Mouse (Mus musculus): ENCODE results near the gene Tnni3k. TPM values are rescaled to one million over a fixed set of nuclear protein-coding genes. Genes with fewer than 3 reads are reported as not detected.

The Tnni3k gene
- not detected in 2 replicates for polyA plus RNA-seq (2016; fragmentation: Nextera tagmentation; extraction: Ambion mirVana)

DNA sequence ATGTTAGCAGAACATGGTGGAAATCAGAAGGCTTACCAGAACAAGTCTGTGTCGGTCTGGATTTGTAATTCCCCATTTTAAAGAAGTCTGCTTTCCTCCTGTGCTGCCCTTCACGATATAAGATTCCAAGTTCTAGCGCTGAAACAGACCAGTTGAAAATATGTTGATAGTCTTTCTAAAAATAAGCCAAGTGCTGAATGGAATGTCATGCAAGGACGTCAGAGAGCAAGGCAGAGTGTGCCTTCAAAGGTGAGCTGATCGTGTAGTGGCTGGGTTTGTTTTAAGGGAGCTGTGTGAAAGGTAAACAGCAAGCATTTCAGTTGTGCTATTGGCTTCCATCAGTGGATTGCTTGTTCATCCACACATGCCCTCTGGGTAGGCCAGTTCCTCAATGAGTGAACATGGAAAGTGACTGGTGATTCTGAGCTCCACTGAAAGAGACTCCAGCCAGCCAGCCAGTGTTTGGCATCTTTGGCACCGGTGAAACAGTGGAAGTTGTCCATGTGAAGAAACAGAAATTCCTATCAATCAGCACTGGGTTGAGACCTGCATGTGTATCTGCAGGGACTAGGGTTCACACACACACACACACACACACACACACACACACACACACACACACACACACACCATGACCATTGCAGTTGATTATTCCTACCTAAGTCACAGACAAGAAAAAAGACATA, at the start of gene Tnni3k:
Gene Tnni3k (minus strand): TSS at position 177 of the 686 bp plus-strand sequence.
- DNase-seq (ENCODE audit: low spot score) = no peak
- no peak within 1 kb of the TSS for H3K4me3 ChIP-seq
- WGBS = 75% methylated on average over 6 of the region's 6 CpGs
- H3K9me3 ChIP-seq = no peaks in the 10 kb centered on the region
- no peaks in the 10 kb centered on the region for H3K4me1 ChIP-seq
- H3K27me3 ChIP-seq (replicated peaks; ENCODE audit: low read depth, poor library complexity, severe bottlenecking) = no peaks in the 10 kb centered on the region
- H3K27ac ChIP-seq (replicated peaks) = no peak within 1 kb of the TSS
- H3K36me3 ChIP-seq (replicated peaks) = no peaks in the 10 kb centered on the region

DNA sequence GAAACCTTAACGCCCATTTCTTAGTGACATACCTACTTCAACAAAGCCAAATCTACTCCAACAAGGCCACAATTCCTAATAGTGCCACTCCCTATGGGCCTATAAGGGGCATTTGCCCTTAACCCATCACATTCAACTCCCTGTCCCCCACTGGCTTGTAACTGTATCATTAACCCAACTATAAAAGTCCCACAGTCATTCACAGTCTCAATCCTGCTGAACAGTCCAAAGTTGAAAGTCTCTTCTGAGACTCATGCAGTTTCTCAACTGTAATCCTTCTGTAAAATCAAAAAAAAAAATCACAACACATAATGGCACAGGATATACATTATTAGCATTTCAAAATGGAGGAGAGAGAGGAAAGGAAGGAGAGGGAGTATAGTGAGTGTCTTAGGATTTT, 44.1 kb upstream of the Tnni3k start:
- Histone ChIP-seq H3K9me3 (no peaks in the 10 kb centered on the region), H3K36me3 (replicated peaks) (no peaks in the 10 kb centered on the region), H3K4me1 (no peaks in the 10 kb centered on the region), H3K27ac (replicated peaks) (no peak overlapping the region), H3K4me3 (no peak overlapping the region), H3K27me3 (replicated peaks; ENCODE audit: low read depth, poor library complexity, severe bottlenecking) (no peaks in the 10 kb centered on the region)
- 82% methylated on average over 1 of the region's 1 CpGs for WGBS
- DNase-seq (ENCODE audit: low spot score) = no peak

DNA sequence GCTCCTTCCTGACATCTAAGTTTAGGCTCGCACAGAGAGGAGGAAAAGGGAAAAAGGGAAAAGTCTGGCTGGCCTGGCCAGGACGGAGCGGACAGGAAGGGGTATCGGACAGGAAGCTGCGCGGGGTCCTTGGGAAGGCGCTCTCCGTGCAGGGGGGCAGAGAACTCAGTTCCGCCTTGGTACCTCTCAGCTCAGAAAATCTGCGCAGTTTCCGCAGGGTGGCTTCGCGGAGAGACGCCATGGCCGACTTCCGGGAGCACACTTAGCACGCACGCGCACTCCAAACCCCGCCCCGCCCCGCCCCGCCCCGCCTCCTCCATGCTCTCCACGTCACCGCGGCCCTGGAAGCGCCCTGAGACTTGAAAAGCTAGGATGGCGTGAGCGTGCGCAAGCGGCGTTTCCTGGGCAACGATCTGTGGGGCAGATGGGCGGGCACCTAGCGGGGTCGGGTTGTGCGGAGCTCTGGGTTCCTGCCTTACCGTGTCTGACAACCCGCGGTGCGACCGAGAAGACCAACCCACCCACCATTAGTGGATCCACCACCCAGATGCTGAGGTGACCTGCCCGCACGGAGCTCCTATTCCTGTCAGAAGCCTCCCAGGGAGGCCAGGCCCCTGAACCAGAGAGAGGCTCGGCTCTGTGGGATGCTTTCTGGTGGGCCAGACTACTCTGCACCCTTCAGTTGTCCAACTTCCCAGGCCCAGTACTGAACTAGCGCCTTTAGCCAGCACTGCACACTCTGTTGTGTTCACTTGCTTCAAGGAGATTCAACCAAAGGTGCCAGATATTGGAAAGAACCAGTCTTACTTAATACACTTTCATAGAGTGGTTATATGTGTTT, 38.1 kb upstream of the Tnni3k start, which contains the start of the genes Fpgt and Lrriq3:
Gene Fpgt (minus strand): TSS at position 288 of the 841 bp plus-strand sequence.
Gene Lrriq3 (plus strand): TSS at position 319 of the 841 bp plus-strand sequence.
- Histone ChIP-seq H3K4me1 (peaks cover 12% of the 10 kb centered on the region), H3K36me3 (replicated peaks) (0 out of 2 replicates have a peak, but pooled peaks cover 5% of the 10 kb centered on the region), H3K27me3 (replicated peaks; ENCODE audit: low read depth, poor library complexity, severe bottlenecking) (no peaks in the 10 kb centered on the region), H3K4me3 (peak within 1 kb of the TSS; percentile 72), H3K27ac (replicated peaks) (peak within 1 kb of the TSS; percentile 91), H3K9me3 (no peaks in the 10 kb centered on the region)
- peak; percentile 98 for DNase-seq (ENCODE audit: low spot score)
- WGBS = under 1% methylated on average over 47 of the region's 47 CpGs

DNA sequence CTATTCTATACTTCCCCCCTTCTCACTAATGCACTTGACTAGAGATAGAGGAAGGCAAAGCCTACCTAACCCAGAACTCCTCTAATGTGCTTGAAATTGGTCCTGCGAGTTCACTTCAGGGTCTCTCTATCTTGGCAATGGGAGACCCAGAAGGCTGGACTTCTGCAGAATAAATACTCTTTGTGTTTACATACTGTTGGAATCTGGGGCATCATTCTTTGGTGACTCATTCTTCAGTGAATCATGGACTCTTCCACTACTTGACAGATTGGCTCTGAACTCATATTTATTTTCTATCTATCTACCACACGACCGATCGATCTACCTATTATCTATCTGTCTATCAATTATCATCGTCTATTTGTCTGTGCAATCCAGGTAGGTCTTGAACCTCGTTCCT, 36.9 kb upstream of the Tnni3k start:
- DNase-seq (ENCODE audit: low spot score) = no peak
- Histone ChIP-seq H3K36me3 (replicated peaks) (peaks cover 14% of the 10 kb centered on the region), H3K27me3 (replicated peaks; ENCODE audit: low read depth, poor library complexity, severe bottlenecking) (no peaks in the 10 kb centered on the region), H3K9me3 (no peaks in the 10 kb centered on the region), H3K27ac (replicated peaks) (no peak overlapping the region), H3K4me1 (peaks cover 12% of the 10 kb centered on the region), H3K4me3 (peak overlapping the region; percentile 72)
- WGBS = 92% methylated on average over 6 of the region's 6 CpGs

DNA sequence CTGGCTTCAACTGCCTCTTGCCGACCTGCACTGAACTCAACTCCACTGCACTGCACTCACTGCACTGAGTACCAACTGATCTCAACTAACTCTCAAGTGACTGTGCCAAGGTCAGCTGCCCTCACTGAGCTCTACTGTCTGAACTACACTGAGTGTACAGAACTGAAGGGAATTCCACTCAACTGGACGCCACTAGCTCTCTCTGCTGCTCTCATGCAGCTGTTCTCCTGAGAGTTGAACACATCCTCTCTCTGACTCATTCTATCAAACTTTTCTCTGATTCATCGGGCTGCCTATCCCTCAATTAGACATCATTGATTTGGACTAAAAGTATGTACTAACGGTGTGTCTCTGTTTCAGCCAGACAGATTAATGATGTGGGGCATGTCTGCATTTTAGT, 22.7 kb upstream of the Tnni3k start:
- H3K36me3 ChIP-seq (replicated peaks) = no peaks in the 10 kb centered on the region
- H3K4me1 ChIP-seq = no peaks in the 10 kb centered on the region
- no peaks in the 10 kb centered on the region for H3K27me3 ChIP-seq (replicated peaks; ENCODE audit: low read depth, poor library complexity, severe bottlenecking)
- H3K27ac ChIP-seq (replicated peaks) = no peak overlapping the region
- 81% methylated on average over 4 of the region's 4 CpGs for WGBS
- no peaks in the 10 kb centered on the region for H3K9me3 ChIP-seq
- DNase-seq (ENCODE audit: low spot score) = no peak
- H3K4me3 ChIP-seq = no peak overlapping the region

DNA sequence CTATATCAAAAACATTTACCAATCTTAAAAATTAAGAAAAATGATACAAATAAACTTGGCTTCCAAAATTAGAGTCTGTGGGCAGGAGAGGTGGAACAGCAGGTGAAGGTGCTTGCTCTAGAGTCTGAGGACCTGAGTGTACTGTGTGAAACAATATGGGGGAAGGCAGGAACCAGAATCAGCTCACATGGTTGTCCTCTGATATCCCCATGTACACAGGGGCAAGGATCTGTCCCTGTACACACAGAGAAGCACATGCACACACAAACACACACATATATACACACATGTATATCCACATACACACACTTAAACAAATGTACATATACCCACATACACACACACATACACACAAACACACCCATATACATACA, 4.2 kb upstream of the Tnni3k start:
- Histone ChIP-seq H3K9me3 (no peaks in the 10 kb centered on the region), H3K4me3 (no peak overlapping the region), H3K27ac (replicated peaks) (no peak overlapping the region), H3K27me3 (replicated peaks; ENCODE audit: low read depth, poor library complexity, severe bottlenecking) (no peaks in the 10 kb centered on the region), H3K36me3 (replicated peaks) (no peaks in the 10 kb centered on the region), H3K4me1 (no peaks in the 10 kb centered on the region)
- DNase-seq (ENCODE audit: low spot score) = no peak

DNA sequence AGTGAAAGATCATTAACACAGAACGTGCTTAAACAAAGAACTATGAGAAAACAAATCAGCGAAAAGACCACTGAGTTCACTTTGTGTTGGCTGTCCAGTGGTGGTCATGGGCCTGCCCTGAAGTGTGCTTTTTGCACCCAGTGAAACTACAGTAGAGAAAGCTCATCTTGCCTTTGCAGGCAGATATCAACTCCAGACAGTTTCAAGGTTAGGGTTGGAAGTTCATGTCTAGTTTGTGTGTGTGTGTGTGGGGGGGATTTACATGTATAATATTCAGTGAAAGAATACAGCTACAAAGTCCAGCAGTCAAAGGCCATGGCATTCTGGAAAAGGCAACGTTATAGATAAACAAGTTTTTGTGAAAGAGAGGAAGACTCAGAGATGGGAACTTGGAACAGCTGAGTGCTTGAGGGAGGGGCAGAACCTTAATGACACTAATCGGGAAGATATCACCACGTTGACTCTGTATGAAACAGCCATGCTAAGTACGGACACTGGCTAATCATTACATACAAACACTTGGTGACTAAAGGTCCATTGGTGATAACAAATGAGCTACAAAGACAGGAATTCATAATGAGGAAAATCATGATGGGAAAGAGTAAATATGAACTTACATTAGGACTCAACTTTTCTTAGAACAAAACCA, 3.7 kb upstream of the Tnni3k start:
- 84% methylated on average over 6 of the region's 6 CpGs for WGBS
- DNase-seq (ENCODE audit: low spot score) = no peak
- H3K9me3 ChIP-seq = no peaks in the 10 kb centered on the region

DNA sequence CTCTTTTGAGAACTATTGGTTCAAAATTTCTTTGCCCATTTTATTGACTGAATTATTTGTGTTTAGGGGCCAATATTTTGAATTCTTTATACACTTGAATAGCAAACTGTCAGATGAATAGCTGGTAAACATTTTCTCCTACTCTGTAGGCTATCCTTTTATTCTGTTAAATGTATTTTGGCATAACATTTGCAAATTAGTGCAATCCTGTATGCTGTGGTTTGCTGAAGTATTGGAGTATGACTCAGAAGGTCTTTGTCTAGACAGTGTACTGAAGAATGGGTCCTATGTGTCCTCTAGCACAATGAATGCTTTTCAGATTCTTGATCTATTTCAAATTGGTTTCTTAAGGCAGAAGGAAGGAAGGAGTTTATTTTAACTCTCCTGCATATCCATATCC, 2.4 kb upstream of the Tnni3k start:
- Histone ChIP-seq H3K4me1 (no peaks in the 10 kb centered on the region), H3K4me3 (no peak overlapping the region), H3K36me3 (replicated peaks) (no peaks in the 10 kb centered on the region), H3K9me3 (no peaks in the 10 kb centered on the region), H3K27ac (replicated peaks) (no peak overlapping the region), H3K27me3 (replicated peaks; ENCODE audit: low read depth, poor library complexity, severe bottlenecking) (no peaks in the 10 kb centered on the region)
- DNase-seq (ENCODE audit: low spot score) = no peak

More for the DNA sequence above, 3.7 kb upstream of the Tnni3k start:
- Histone ChIP-seq H3K27me3 (replicated peaks; ENCODE audit: low read depth, poor library complexity, severe bottlenecking) (no peaks in the 10 kb centered on the region), H3K4me3 (no peak overlapping the region), H3K36me3 (replicated peaks) (no peaks in the 10 kb centered on the region), H3K27ac (replicated peaks) (no peak overlapping the region), H3K4me1 (no peaks in the 10 kb centered on the region)

DNA sequence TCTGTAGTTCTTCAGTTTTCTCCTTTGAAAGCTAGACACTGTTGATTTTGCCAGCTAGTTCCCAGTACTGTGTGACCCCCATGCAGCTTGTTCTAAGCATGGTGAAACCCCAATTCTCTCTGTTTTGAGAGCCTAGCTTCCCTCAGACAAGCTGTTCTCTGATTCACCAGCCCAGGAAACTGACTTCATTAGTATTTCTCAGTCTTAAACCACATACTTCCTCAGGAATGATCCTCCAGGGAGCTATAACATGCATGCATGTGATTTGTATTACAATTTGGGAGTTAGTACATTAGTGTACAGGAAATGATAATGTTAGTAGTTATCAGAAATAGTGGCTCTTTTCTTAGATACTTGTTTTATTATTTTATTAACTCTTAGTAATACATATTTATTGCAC, 1.4 kb upstream of the Tnni3k start:
- Histone ChIP-seq H3K4me3 (no peak overlapping the region), H3K27me3 (replicated peaks; ENCODE audit: low read depth, poor library complexity, severe bottlenecking) (no peaks in the 10 kb centered on the region), H3K36me3 (replicated peaks) (no peaks in the 10 kb centered on the region), H3K4me1 (no peaks in the 10 kb centered on the region), H3K27ac (replicated peaks) (no peak overlapping the region), H3K9me3 (no peaks in the 10 kb centered on the region)
- no peak for DNase-seq (ENCODE audit: low spot score)

DNA sequence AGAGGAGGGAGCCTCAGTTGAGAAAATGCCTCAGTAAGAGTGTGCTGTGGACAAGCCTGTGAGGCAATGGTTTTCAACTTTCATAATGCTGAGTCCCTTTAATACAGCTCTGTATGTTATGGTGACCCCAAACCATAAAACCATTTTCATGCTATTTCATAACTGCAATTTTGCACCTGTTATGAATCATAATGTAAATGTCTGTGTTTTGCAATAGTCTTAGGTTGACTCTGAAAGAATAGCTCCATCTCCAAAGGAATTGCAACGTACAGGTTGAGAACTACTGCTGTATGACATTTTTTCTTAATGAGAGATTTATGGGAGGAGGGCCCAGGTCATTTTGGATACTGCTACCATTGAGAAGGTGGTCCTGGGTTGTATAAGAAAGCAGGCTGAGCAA, 2.0 kb downstream of the Tnni3k start:
- no peaks in the 10 kb centered on the region for H3K4me1 ChIP-seq
- no peak overlapping the region for H3K4me3 ChIP-seq
- no peaks in the 10 kb centered on the region for H3K9me3 ChIP-seq
- 74% methylated on average over 1 of the region's 1 CpGs for WGBS
- H3K27me3 ChIP-seq (replicated peaks; ENCODE audit: low read depth, poor library complexity, severe bottlenecking) = no peaks in the 10 kb centered on the region
- H3K27ac ChIP-seq (replicated peaks) = no peak overlapping the region
- H3K36me3 ChIP-seq (replicated peaks) = no peaks in the 10 kb centered on the region
- DNase-seq (ENCODE audit: low spot score) = no peak

DNA sequence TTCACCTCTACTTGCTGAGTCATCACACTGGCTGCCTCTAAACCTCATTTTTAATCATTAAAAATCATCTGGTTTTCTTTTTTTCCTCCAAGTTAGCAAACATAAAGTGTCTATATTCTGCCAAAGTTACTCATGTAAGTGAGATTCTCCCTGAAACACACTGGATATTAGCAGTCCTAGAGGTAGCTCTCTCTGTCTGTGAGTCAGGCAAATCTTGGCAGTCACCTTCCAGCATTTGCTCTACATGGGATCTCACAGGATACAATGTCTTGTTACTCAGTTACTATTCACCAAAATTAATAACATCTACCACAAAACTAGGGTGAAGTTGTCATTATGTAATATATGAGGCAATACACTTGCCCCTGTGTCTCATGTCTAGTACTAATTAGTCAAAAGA, 3.2 kb downstream of the Tnni3k start:
- Histone ChIP-seq H3K4me3 (no peak overlapping the region), H3K4me1 (no peaks in the 10 kb centered on the region), H3K27me3 (replicated peaks; ENCODE audit: low read depth, poor library complexity, severe bottlenecking) (no peaks in the 10 kb centered on the region), H3K36me3 (replicated peaks) (no peaks in the 10 kb centered on the region), H3K9me3 (no peaks in the 10 kb centered on the region), H3K27ac (replicated peaks) (no peak overlapping the region)
- no peak for DNase-seq (ENCODE audit: low spot score)

DNA sequence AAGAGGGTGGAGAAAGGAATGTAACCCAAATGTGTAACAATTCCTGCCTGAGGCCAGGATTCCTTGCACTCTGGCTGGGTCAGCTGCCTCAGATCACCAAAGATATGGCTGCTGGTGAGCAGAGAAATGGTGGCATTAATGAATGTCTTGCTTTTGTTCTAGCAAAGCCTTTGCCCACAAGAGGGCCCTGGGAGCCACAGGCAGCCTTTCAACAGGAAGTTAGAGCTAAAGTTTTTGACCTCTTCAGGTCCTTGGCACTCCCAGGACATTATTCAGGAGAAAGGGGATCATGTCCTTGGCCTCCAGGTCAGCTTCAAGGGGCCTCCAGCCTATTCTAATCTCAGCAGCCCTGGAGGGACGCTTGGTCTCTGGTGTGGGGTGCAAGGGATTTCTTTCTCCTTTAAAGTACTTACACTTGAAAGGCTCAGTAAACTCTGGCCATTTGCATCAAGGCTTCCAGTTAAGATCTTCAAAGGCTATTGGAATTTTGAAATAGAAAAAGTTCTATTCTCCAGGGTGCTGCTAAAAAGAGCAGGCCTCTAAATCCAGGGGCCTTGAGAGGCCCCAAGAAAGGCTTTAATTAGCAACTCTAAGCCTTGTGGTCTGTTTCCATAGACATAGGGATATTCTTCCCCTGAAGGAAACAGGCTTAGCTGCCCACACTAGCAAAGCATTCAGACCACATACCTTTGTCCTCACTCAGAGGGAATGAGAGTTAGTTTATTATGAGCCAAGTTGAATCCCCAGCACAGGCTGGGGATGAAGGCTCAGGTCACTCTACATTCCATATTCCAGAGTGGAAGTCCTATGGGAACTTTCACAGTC, 16.0 kb downstream of the Tnni3k start:
- peaks cover 8% of the 10 kb centered on the region for H3K4me1 ChIP-seq
- no peaks in the 10 kb centered on the region for H3K27me3 ChIP-seq (replicated peaks; ENCODE audit: low read depth, poor library complexity, severe bottlenecking)
- no peak overlapping the region for H3K4me3 ChIP-seq
- no peaks in the 10 kb centered on the region for H3K9me3 ChIP-seq
- H3K27ac ChIP-seq (replicated peaks) = no peak overlapping the region
- no peaks in the 10 kb centered on the region for H3K36me3 ChIP-seq (replicated peaks)
- 7% methylated on average over 1 of the region's 1 CpGs for WGBS
- peak; percentile 36 for DNase-seq (ENCODE audit: low spot score)

Measured in embryonic facial prominence, embryonic 10.5 days (tissue).